Mouse (Mus musculus) heart, embryonic 13.5 days (tissue): Measurements from ENCODE around the gene Sik2. TPM values are rescaled to one million over a fixed set of nuclear protein-coding genes. Genes with fewer than 3 reads are reported as not detected.

Source experiments
- ATAC-seq: fragments of 200-750 bp; cut with Nextera tagmentation; 2 replicates; pipeline ENCODE4 v1.8.0; 2017; ENCODE audit warnings: moderate TSS enrichment; ENCODE audit not compliant: insufficient number of reproducible peaks, low FRiP score, low TSS enrichment; ENCODE audit errors: extremely low read depth
- H3K27ac ChIP-seq: fragments of 300-500 bp; sonication (generic); replicated peaks from 2 replicates; pipeline ENCODE4 v1.5.1; 2015; ENCODE audit warnings: moderate library complexity, mild to moderate bottlenecking, inconsistent platforms
- H3K27me3 ChIP-seq: fragments of 300-500 bp; sonication (generic); replicated peaks from 2 replicates; pipeline ENCODE4 v1.6.1; 2015; ENCODE audit warnings: mild to moderate bottlenecking, inconsistent platforms
- H3K36me3 ChIP-seq: fragments of 300-500 bp; sonication (generic); 2 replicates; pipeline ENCODE4 v1.6.1; 2015; ENCODE audit warnings: mild to moderate bottlenecking, inconsistent platforms
- H3K4me1 ChIP-seq: fragments of 300-500 bp; sonication (generic); 2 replicates; pipeline ENCODE4 v1.6.1; 2015; ENCODE audit warnings: inconsistent platforms
- H3K4me2 ChIP-seq: fragments of 300-500 bp; sonication (generic); 2 replicates; pipeline ENCODE4 v1.6.1; 2015; ENCODE audit warnings: inconsistent platforms, mild to moderate bottlenecking, moderate library complexity
- H3K4me3 ChIP-seq: fragments of 300-500 bp; sonication (generic); 2 replicates; pipeline ENCODE4 v1.5.1; 2015; ENCODE audit warnings: moderate library complexity, mild to moderate bottlenecking, inconsistent platforms
- H3K9ac ChIP-seq: fragments of 300-500 bp; sonication (generic); 2 replicates; pipeline ENCODE4 v1.6.1; 2015; ENCODE audit warnings: inconsistent platforms, mild to moderate bottlenecking, moderate library complexity
- H3K9me3 ChIP-seq: fragments of 300-500 bp; sonication (generic); 2 replicates; pipeline ENCODE4 v1.6.1; 2016; ENCODE audit warnings: inconsistent platforms
- WGBS: fragments of 180-500 bp; shearing (Covaris S2); methylation state at CpG from one replicate; pipeline ENCODE4 v1.1.7; 2015; ENCODE audit warnings: mixed read lengths; 5-methylcytosine and 5-hydroxymethylcytosine counted together
- polyA plus RNA-seq: library from polyadenylated mRNA; unstranded; fragments of >200 nt; fragmentation: Nextera tagmentation; extraction: Ambion mirVana; gene quantifications from 2 replicates; pipeline ENCODE4 v1.2.1, GENCODE M21; 2015

Gene Sik2
- polyA plus RNA-seq, 1 experiment from 2014 or later, result 13.4 TPM

DNA sequence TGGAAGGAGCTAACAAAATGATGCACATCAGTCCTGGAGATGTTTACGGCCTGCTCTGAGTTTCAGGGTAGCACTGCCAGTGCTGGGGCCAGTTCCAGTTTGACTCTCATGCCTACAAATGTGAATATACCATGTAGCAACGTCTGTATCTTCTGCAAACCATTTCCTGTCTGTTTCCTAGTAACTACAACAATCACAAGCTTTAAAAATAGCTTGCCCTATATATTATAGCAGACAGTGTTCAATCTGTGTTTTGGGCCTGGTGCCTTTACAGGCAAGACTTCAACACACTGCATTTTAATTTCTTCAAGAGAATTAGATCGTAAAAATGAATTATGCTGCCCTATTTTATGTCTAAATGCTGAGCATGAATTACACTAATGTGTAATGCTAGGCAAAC lies 103.6 kb downstream of the Sik2 start:
- Histone ChIP-seq H3K4me2 (no peak overlapping the region), H3K9ac (no peak overlapping the region), H3K4me1 (peaks cover 27% of the 10 kb centered on the region), H3K27me3 (no peaks in the 10 kb centered on the region), H3K9me3 (no peaks in the 10 kb centered on the region), H3K4me3 (no peak overlapping the region), H3K27ac (no peak overlapping the region), H3K36me3 (peaks cover 14% of the 10 kb centered on the region)
- ATAC-seq, result no peak
- 68% methylated on average over 3 of the region's 3 CpGs for WGBS

DNA sequence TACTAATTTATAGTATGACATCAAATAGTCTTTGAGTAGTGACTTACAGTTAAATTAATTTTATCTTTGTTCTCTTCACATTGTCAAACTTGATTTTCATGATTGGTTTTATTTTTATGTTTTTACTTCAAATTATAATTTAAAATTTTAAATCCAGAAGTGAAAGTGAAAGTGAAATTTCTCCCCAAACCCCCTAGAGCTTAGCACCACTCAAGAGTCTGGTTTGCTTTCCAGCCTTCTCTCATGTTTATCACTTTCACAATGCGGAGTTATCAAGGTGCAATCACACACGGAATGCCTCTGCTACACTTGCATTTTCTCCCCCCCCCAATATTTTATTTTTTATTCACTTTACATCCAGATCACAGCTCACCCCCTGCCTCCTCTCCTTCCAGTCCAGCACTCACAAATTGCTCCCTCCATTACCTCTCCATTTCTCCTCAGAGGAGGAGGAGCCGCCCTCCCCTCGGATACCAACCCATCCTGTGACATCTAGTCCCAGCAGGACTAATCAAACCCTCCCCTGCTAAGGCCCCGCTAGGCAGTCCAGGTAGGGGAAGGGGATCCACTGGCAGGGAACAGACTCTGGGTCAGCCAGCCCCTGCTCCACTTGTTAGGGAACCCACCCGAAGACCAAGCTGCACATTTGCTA lies 104.6 kb downstream of the Sik2 start:
- H3K27ac ChIP-seq, result no peak overlapping the region
- peaks cover 14% of the 10 kb centered on the region for H3K36me3 ChIP-seq
- no peak for ATAC-seq
- peaks cover 36% of the 10 kb centered on the region for H3K4me1 ChIP-seq
- no peak overlapping the region for H3K4me2 ChIP-seq
- no peaks in the 10 kb centered on the region for H3K9me3 ChIP-seq
- WGBS, result 68% methylated on average over 6 of the region's 6 CpGs
- H3K27me3 ChIP-seq, result no peaks in the 10 kb centered on the region
- H3K4me3 ChIP-seq, result no peak overlapping the region
- H3K9ac ChIP-seq, result no peak overlapping the region

DNA sequence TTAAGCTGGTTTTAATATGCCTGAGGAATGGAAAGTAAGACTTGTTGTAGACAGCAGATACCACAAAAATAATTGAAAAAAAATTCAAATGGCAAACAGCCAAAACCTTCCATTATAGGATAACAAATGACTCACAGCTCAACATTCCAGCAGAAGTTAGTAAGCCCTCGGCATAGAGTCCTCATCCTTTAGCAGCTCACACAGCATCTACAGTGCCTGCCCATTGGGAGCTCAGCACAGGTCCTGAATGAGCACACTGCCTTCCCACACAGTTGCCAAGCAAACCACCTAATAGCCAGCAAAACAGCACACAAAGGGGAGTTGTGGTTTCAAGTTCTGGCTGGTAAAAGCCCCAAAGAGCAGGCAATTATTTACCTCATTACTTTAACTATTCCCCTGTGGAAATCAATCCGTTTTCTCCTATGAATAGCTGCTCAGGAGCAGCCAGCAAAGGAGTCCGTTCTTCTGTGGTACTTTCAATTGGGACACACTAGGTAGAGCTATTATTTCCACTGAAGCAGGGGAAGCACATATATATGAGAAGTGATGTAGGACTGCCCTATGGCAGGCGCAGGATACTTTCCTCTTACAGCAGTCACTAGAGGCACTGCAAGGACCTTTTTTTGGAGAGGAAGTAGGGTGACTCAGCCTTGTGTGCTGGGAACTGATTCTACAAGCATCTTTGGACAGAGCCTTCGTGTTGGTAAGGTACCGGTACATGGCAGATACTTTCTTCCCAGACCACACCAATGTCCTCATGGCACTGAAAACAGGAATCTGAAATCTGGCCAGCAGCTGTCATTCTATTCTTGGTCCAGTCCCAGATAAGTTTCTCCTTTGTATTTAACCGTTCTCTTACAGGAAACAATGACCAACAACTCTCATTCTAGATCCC lies 108.6 kb downstream of the Sik2 start:
- no peak for ATAC-seq
- Histone ChIP-seq H3K36me3 (peaks cover 44% of the 10 kb centered on the region), H3K4me2 (peak overlapping the region; percentile 9; the same call in 1 of the 2 replicates), H3K4me3 (no peak overlapping the region), H3K27ac (peak overlapping the region; percentile 77), H3K27me3 (no peaks in the 10 kb centered on the region), H3K9me3 (no peaks in the 10 kb centered on the region), H3K4me1 (peaks cover 27% of the 10 kb centered on the region), H3K9ac (no peak overlapping the region)
- WGBS, result 46% methylated on average over 7 of the region's 7 CpGs

DNA sequence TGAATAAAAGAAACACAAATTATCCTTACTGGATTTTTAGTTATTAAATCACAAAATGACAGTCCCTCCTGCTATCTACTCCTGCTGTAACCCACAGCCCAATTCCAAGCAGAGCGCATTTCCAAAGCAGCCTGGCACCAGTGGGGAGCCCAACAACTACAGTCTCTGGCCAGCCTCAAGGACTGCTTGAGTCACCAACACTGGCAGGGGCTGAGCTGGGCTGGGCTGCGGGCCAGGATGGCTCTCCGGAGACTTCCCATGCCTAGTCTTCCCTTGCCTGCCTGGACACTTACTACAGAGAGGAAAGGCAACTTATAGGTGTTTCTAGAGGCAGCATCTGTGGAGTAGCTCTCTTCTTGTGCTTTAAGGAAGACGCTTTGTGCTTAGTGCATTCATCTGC lies 115.2 kb downstream of the Sik2 start:
- no peak overlapping the region for H3K4me3 ChIP-seq
- H3K9ac ChIP-seq, result no peak overlapping the region; the same call in 1 of the 2 replicates
- H3K9me3 ChIP-seq, result no peaks in the 10 kb centered on the region
- ATAC-seq, result no peak
- WGBS, result 69% methylated on average over 4 of the region's 4 CpGs
- peaks cover 77% of the 10 kb centered on the region for H3K36me3 ChIP-seq
- H3K4me2 ChIP-seq, result no peak overlapping the region
- H3K27me3 ChIP-seq, result no peaks in the 10 kb centered on the region
- no peak overlapping the region for H3K27ac ChIP-seq
- H3K4me1 ChIP-seq, result peaks cover 15% of the 10 kb centered on the region

DNA sequence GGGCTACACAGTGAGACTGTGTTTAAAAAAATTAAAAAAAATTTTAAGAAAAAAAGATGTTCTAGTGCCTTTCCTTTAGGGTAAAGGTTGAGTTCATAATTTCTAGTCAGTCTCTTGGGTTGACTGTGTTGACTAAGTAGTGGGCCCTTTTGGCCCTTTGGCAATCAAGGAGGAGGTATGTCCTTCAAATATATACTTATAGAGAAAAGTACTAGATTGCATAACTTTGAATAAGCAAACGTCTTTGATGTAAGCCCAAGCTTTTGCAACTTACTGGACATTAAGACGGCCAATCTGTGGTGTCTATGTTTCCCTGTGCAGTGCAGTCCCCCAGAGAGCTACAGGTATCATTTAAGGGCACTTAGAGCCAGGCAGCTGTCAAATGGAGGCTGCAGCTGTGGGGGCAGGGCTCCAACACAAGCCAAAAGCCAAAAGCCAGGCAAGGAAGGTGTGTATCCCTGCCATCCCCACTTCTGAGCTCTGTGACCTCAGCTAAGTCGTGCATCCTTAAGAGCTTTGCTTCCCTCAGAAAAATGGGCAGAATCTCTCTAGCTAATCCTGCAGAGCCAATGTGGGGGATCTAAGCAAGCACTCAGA lies 118.3 kb downstream of the Sik2 start:
- Histone ChIP-seq H3K4me3 (no peak overlapping the region), H3K27me3 (no peaks in the 10 kb centered on the region), H3K4me2 (no peak overlapping the region), H3K9ac (no peak overlapping the region), H3K4me1 (peaks cover 37% of the 10 kb centered on the region), H3K27ac (no peak overlapping the region), H3K36me3 (peaks cover 47% of the 10 kb centered on the region), H3K9me3 (no peaks in the 10 kb centered on the region)
- 79% methylated on average over 3 of the region's 3 CpGs for WGBS
- no peak for ATAC-seq

DNA sequence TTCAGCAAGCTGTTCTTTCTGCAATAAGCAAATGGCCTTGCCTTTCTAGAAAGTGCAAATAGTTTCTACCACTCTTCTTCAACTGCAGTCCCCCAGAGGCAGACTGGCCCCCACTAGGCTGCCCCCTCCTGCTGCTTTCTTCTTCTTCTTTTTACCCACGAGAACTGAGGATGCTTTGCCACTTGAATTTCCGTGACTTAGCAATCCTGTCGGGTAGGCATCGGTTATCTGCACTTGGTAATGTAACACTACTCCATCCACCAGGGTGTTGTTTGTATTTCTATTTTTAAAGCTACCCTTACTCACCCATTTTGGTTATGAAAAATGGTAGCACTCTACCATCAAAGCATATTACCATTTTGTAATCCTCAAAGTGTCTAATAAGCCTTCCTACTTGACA lies 118.9 kb downstream of the Sik2 start:
- Histone ChIP-seq H3K4me2 (no peak overlapping the region), H3K27me3 (no peaks in the 10 kb centered on the region), H3K27ac (no peak overlapping the region), H3K4me3 (no peak overlapping the region), H3K9ac (no peak overlapping the region), H3K4me1 (peaks cover 44% of the 10 kb centered on the region), H3K36me3 (peaks cover 41% of the 10 kb centered on the region), H3K9me3 (no peaks in the 10 kb centered on the region)
- no peak for ATAC-seq
- 52% methylated on average over 4 of the region's 4 CpGs for WGBS

DNA sequence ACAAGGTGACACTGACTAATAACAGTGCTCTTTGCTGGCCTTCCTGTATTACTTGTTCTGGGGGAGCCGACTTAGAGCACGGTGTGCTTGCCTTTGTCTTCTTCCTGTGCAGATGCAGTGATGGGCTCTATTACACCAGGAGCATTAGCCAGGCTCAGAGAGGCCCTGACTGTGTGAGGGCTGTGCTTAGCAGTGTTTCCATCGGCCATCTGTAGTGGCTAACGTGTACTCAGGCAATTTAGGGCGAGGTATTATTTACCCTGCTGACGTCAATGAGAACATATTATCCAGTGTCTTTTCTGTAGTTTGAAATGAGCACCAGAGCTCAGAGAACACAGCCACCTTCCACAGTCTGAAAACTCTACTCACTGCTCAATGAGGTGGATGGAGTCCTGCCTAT lies 119.7 kb downstream of the Sik2 start:
- Histone ChIP-seq H3K9me3 (no peaks in the 10 kb centered on the region), H3K36me3 (peaks cover 38% of the 10 kb centered on the region), H3K4me3 (no peak overlapping the region), H3K9ac (no peak overlapping the region), H3K4me2 (no peak overlapping the region), H3K4me1 (peaks cover 51% of the 10 kb centered on the region), H3K27me3 (no peaks in the 10 kb centered on the region), H3K27ac (no peak overlapping the region)
- WGBS, result 62% methylated on average over 6 of the region's 6 CpGs
- ATAC-seq, result no peak

DNA sequence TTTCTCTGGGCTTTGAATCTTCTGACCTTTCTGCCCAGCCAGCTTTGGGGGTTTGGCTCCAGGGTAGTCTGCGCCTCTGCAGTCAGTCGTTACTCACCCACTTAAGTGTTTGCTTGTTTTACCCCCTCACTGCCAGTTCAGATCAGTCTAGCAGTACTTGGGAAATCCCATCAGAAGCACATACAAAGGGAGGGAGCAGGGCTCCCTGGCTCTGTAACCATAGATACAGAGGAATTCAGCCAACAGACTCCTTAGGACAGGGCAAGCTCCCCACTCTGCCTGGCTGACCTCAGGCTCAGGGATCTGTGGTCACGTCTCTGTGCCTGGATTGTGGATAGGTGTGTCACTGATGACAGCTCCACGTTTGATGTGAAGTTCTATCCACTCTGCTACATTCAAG lies 121.5 kb downstream of the Sik2 start:
- 27% methylated on average over 4 of the region's 4 CpGs for WGBS

DNA sequence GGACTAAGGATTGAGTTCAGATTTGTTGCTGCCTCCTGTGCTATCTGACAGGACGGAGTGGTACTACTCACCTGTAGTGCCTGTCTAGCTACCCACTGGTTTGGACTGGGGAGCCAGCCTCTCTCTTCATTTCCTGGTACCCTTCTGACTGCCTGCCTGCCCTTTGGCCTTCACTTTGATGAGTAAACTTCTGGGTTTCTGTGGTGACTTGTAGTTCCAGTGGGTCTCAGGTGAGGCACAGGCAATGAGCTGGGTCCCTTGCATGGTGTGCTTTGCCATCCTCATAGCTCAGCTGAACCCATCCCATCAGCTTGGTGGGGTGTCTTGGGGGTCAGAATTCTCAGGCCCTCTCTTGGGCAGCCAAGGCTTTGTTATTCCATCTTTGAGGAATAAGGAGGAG lies 122.0 kb downstream of the Sik2 start:
- ATAC-seq, result no peak
- H3K9me3 ChIP-seq, result no peaks in the 10 kb centered on the region
- H3K36me3 ChIP-seq, result peaks cover 42% of the 10 kb centered on the region
- H3K27me3 ChIP-seq, result no peaks in the 10 kb centered on the region
- H3K4me3 ChIP-seq, result no peak overlapping the region
- H3K9ac ChIP-seq, result no peak overlapping the region
- peaks cover 47% of the 10 kb centered on the region for H3K4me1 ChIP-seq
- H3K27ac ChIP-seq, result peak overlapping the region; percentile 44
- no peak overlapping the region for H3K4me2 ChIP-seq
- 100% methylated on average over 1 of the region's 1 CpGs for WGBS

More for the DNA sequence above, 121.5 kb downstream of the Sik2 start:
- no peak overlapping the region for H3K9ac ChIP-seq
- H3K4me3 ChIP-seq, result no peak overlapping the region
- H3K27ac ChIP-seq, result peak overlapping the region; percentile 44
- no peaks in the 10 kb centered on the region for H3K9me3 ChIP-seq
- ATAC-seq, result no peak
- peaks cover 41% of the 10 kb centered on the region for H3K36me3 ChIP-seq
- H3K27me3 ChIP-seq, result no peaks in the 10 kb centered on the region
- H3K4me1 ChIP-seq, result peaks cover 47% of the 10 kb centered on the region
- no peak overlapping the region for H3K4me2 ChIP-seq

DNA sequence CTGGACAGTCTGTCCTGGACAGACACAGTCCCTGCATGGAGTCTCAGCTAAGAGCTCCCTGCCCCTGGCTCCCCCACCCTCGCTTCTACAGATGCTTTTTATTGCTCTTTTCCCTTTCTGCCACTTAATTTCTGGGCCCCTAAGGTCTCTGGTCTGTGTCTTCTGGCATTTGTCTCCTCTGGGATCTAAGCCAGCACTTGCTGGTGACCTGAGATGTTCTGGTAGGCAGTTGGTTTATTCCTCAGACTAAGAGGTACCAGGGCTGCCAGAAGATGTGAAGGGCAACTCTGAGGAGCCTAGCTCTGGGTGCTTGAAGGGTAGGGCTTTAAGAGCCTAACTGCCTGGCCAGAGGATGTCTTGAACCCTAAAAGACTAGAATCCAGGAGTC lies 123.3 kb downstream of the Sik2 start:
- no peak for ATAC-seq
- Histone ChIP-seq H3K36me3 (peaks cover 42% of the 10 kb centered on the region), H3K9ac (no peak overlapping the region; the same call in 1 of the 2 replicates), H3K9me3 (no peaks in the 10 kb centered on the region), H3K27ac (0 out of 2 replicates have a peak overlapping the region, but pooled peaks have one; percentile 2), H3K4me3 (no peak overlapping the region), H3K4me1 (peaks cover 47% of the 10 kb centered on the region), H3K4me2 (no peak overlapping the region), H3K27me3 (no peaks in the 10 kb centered on the region)
- WGBS, result 69% methylated on average over 1 of the region's 1 CpGs

DNA sequence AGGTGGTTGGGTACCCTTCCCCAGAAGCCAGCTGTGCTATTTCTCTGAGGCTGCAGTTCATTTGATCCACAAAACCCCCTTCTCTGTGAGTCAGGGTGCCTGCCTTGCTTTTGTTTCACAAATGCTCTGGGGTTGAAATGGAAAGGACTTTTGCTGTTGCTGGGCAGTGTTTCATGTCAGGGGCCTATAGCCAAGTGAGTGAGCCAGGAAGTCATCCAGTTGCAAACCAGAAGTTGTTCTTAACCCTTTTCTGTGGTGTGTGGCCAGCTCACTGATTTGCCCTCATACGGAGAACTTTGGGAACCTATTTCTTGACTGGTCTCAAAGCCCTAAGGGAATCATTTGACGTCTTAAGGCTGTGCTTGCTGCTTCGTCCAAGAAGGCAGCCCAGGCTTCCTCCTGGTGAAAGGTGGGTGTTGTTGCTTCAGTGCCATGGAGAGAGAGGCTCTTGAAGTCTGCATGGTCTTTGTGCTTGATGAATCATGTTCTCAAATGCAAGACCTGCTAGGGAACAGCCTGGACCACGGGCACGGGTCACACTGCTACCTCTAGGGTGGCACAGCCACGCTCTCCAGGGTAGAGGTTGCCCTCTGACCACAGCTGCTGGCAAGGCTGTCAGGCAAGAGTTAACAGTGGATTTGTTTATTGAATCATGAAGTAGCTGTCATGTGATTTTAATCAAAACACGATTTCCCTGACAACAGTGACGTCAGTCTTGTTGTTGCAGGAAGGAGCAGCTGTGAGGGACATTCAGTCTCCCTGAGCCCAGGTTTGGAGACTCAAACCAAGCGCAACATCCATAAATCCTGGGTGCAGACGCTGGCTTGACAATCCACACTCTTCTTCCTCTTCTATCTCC lies 123.9 kb downstream of the Sik2 start:
- peaks cover 48% of the 10 kb centered on the region for H3K36me3 ChIP-seq
- H3K4me2 ChIP-seq, result no peak overlapping the region
- no peak for ATAC-seq

More for the DNA sequence above, 123.9 kb downstream of the Sik2 start:
- Histone ChIP-seq H3K9ac (no peak overlapping the region), H3K4me1 (peaks cover 47% of the 10 kb centered on the region), H3K4me3 (no peak overlapping the region), H3K27ac (peak overlapping the region; percentile 10; the same call in 1 of the 2 replicates), H3K9me3 (no peaks in the 10 kb centered on the region), H3K27me3 (no peaks in the 10 kb centered on the region)
- WGBS, result 76% methylated on average over 10 of the region's 10 CpGs
